Mouse (Mus musculus) CH12.LX (cell line): ENCODE data around the gene Klhl11. TPM values are rescaled to one million over a fixed set of nuclear protein-coding genes. Genes with fewer than 3 reads are reported as not detected.

ENCODE experiments used
- DNase-seq: peaks from one replicate; pipeline ENCODE4 v3.0.0-alpha.2; 2013; ENCODE audit errors: extremely low read depth
- H3K27ac ChIP-seq: 2 replicates; pipeline ENCODE4 v1.5.1; 2012; ENCODE audit warnings: low read depth, mild to moderate bottlenecking, control low read depth, moderate library complexity; ENCODE audit not compliant: insufficient read depth
- H3K27me3 ChIP-seq: replicated peaks from 2 replicates; pipeline ENCODE3; 2012; ENCODE audit warnings: inconsistent platforms
- H3K36me3 ChIP-seq, 2 experiments: replicated peaks in 1 of 2; 2 replicates each; pipeline versions ENCODE3 to v1.6.1; 2012; ENCODE audit warnings: inconsistent platforms in 1 of 2, low read length in 1 of 2, mild to moderate bottlenecking in 1 of 2, mixed read lengths in 1 of 2, moderate library complexity in 1 of 2; ENCODE audit not compliant: control insufficient read depth in 1 of 2, insufficient read depth in 1 of 2
- H3K4me1 ChIP-seq, 2 experiments: 2 replicates each; pipeline ENCODE4 v1.6.1; 2012; ENCODE audit warnings: inconsistent platforms in 1 of 2, moderate library complexity in 1 of 2; ENCODE audit not compliant: insufficient read depth in 2 of 2, control insufficient read depth in 1 of 2
- H3K4me2 ChIP-seq: 2 replicates; pipeline ENCODE4 v1.6.1; 2012; ENCODE audit warnings: low read depth, mild to moderate bottlenecking, control low read depth; ENCODE audit not compliant: poor library complexity, insufficient read depth, severe bottlenecking
- H3K4me3 ChIP-seq, 3 experiments: fragments of 150-350 bp in 1 of 3; sonication (generic) in 1 of 3; replicated peaks in 1 of 3; 2 replicates each; pipeline versions ENCODE3 to v1.5.1; 2011 to 2012; ENCODE audit warnings: low read depth in 2 of 3, low read length in 2 of 3, mild to moderate bottlenecking in 2 of 3, moderate library complexity in 2 of 3, control low read depth in 1 of 3, improper control_type of control experiment in 1 of 3, inconsistent platforms in 1 of 3, mixed read lengths in 1 of 3; ENCODE audit not compliant: poor library complexity in 1 of 3
- H3K79me2 ChIP-seq: replicated peaks from 2 replicates; pipeline ENCODE4 v1.6.1; 2012; ENCODE audit warnings: mild to moderate bottlenecking, moderate library complexity; ENCODE audit not compliant: control insufficient read depth, poor library complexity, insufficient read depth, severe bottlenecking; ENCODE audit errors: extremely low read depth
- H3K9ac ChIP-seq: 2 replicates; pipeline ENCODE4 v1.6.1; 2012; ENCODE audit warnings: low read depth, mild to moderate bottlenecking, control low read depth, moderate library complexity; ENCODE audit not compliant: insufficient read depth
- H3K9me3 ChIP-seq: replicated peaks from 2 replicates; pipeline ENCODE3; 2012; ENCODE audit warnings: low read length, inconsistent platforms, mixed read lengths
- CHD1 ChIP-seq: IDR thresholded peaks from 2 replicates; pipeline ENCODE4 v1.6.1; 2012; ENCODE audit warnings: low read depth, low read length, improper control_type of control experiment, inconsistent platforms
- CHD2 ChIP-seq: IDR thresholded peaks from 2 replicates; pipeline ENCODE4 v1.6.1; 2011; ENCODE audit warnings: low read length, improper control_type of control experiment
- CTCF ChIP-seq, 2 experiments: IDR thresholded peaks in 1 of 2; conservative IDR thresholded peaks in 1 of 2; 2 replicates each; pipeline ENCODE4 v1.5.1; 2011 to 2012; ENCODE audit warnings: low read depth in 2 of 2, low read length in 2 of 2, improper control_type of control experiment in 1 of 2, inconsistent platforms in 1 of 2, mild to moderate bottlenecking in 1 of 2, moderate library complexity in 1 of 2
- E2F4 ChIP-seq: IDR thresholded peaks from 2 replicates; pipeline ENCODE4 v1.6.1; 2011; ENCODE audit warnings: low read depth, low read length, improper control_type of control experiment; ENCODE audit not compliant: insufficient replicate concordance
- JUN ChIP-seq: IDR thresholded peaks from 2 replicates; pipeline ENCODE4 v1.6.1; 2011; ENCODE audit warnings: low read depth, mild to moderate bottlenecking, low read length, improper control_type of control experiment, moderate library complexity; ENCODE audit not compliant: insufficient read depth
- JUND ChIP-seq: conservative IDR thresholded peaks from 2 replicates; pipeline ENCODE4 v1.6.1; 2011; ENCODE audit warnings: low read depth, low read length, improper control_type of control experiment
- KAT2A ChIP-seq: IDR thresholded peaks from 2 replicates; pipeline ENCODE4 v1.6.1; 2012; ENCODE audit warnings: low read length, improper control_type of control experiment, inconsistent platforms; ENCODE audit not compliant: insufficient replicate concordance
- MAZ ChIP-seq: IDR thresholded peaks from 2 replicates; pipeline ENCODE4 v1.6.1; 2012; ENCODE audit warnings: low read depth, mild to moderate bottlenecking, inconsistent platforms, low read length, improper control_type of control experiment, moderate library complexity
- MEF2A ChIP-seq: IDR thresholded peaks from 2 replicates; pipeline ENCODE4 v1.6.1; 2014; ENCODE audit warnings: low read depth, mild to moderate bottlenecking, inconsistent platforms, low read length, improper control_type of control experiment, borderline replicate concordance
- NRF1 ChIP-seq: IDR thresholded peaks from 2 replicates; pipeline ENCODE4 v1.6.1; 2014; ENCODE audit warnings: low read depth, mild to moderate bottlenecking, inconsistent platforms, low read length, improper control_type of control experiment, moderate library complexity
- POLR2A ChIP-seq: IDR thresholded peaks from 2 replicates; pipeline ENCODE4 v1.6.1; 2011; ENCODE audit warnings: low read depth, mild to moderate bottlenecking, improper control_type of control experiment, low read length
- RAD21 ChIP-seq: IDR thresholded peaks from 2 replicates; pipeline ENCODE4 v1.6.1; 2011; ENCODE audit warnings: low read depth, mild to moderate bottlenecking, low read length, improper control_type of control experiment, moderate library complexity
- TBP ChIP-seq: conservative IDR thresholded peaks from 2 replicates; pipeline ENCODE4 v1.6.1; 2011; ENCODE audit warnings: low read depth, low read length, improper control_type of control experiment
- USF1 ChIP-seq: IDR thresholded peaks from 2 replicates; pipeline ENCODE4 v1.6.1; 2014; ENCODE audit warnings: low read depth, mild to moderate bottlenecking, inconsistent platforms, low read length, improper control_type of control experiment
- USF2 ChIP-seq: conservative IDR thresholded peaks from 2 replicates; pipeline ENCODE4 v1.6.1; 2011; ENCODE audit warnings: low read depth, low read length, improper control_type of control experiment
- ZMIZ1 ChIP-seq: IDR thresholded peaks from 2 replicates; pipeline ENCODE4 v1.6.1; 2012; ENCODE audit warnings: low read depth, mild to moderate bottlenecking, inconsistent platforms, low read length, improper control_type of control experiment
- ZNF384 ChIP-seq: IDR thresholded peaks from 2 replicates; pipeline ENCODE4 v1.6.1; 2012; ENCODE audit warnings: low read depth, low read length, improper control_type of control experiment, inconsistent platforms
- dilution Hi-C: fragments of 300-500 bp; cut with MboI; formaldehyde crosslinking; loops from 2 replicates; pipeline ENCODE4 v1.14.3; 2020; ENCODE audit warnings: low sequenced_read_pairs; ENCODE audit not compliant: extremely low pct_unique_long_range_greater_than_20kb, extremely low pct_ligation_motif_present
- in situ Hi-C: fragments of 300-500 bp; cut with MboI; formaldehyde crosslinking; loops from 3 replicates; pipeline ENCODE4 v1.14.3; 2019; ENCODE audit warnings: low sequenced_read_pairs, low pct_ligation_motif_present, low pct_unique_long_range_greater_than_20kb, mixed read lengths
- polyA plus RNA-seq: library from polyadenylated mRNA; unstranded; fragments of >175 nt; gene quantifications from 2 replicates; pipeline ENCODE4 v1.2.1, GENCODE M21; 2012; ENCODE audit warnings: low read depth; ENCODE audit not compliant: insufficient read length
- total RNA-seq, 2 experiments: library from RNA; depleted of rRNA; stranded (reverse); fragments of 300-350 nt in 1 of 2; fragments of >200 nt in 1 of 2; gene quantifications; 2 replicates each; pipeline ENCODE4 v1.2.3; 2012 to 2014

Klhl11 gene
- total and polyA plus RNA-seq, 3 experiments = 9.8 to 19.5 (median 12.8) TPM

DNA sequence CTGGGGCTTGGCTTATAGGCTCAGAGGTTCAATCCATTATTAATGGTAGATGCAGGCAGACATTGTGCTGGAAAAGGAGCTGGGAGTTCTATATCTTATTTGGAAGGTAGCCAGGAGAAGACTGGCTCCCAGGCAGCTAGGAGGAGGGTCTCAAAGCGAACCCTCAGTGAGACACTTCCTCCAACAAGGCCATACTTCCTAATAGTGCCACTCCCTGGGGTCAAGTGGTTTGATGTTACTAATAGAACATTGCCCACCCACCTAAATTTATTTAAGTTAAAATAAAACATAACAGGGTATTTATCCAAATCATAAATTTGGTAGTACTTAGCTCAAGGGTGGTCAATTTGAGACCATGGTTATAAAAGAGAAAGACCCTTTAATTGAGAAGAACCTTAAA is 6.7 kb downstream of the Klhl11 start:
- H3K4me3 ChIP-seq = no peak overlapping the region
- in situ Hi-C loops (no loop called here), dilution Hi-C loops (no loop called here)
- H3K27me3 ChIP-seq = no peaks in the 10 kb centered on the region
- no peaks in the 10 kb centered on the region for H3K9me3 ChIP-seq
- peaks cover 58% of the 10 kb centered on the region for H3K79me2 ChIP-seq
- no peak overlapping the region for H3K9ac ChIP-seq
- no peak overlapping the region for H3K27ac ChIP-seq
- TF ChIP-seq JUN (no peak), USF1 (no peak), CTCF (conservative IDR thresholded peaks at IDR 0.05 in 1 of 2, IDR thresholded peaks at IDR 0.05 in 1 of 2; ENCODE audit: low read depth in 2 of 2, low read length in 2 of 2) (no peak), E2F4 (no peak), POLR2A (no peak), CHD2 (no peak), TBP (no peak), JUND (no peak), MEF2A (no peak), ZMIZ1 (no peak), KAT2A (no peak), CHD1 (no peak), MAZ (no peak), USF2 (no peak)
- H3K36me3 ChIP-seq = peaks cover 24 to 73% of the 10 kb centered on the region in 2 experiments
- peaks cover under 1 to 30% of the 10 kb centered on the region in 2 experiments for H3K4me1 ChIP-seq
- DNase-seq = no peak
- no peak overlapping the region for H3K4me2 ChIP-seq

DNA sequence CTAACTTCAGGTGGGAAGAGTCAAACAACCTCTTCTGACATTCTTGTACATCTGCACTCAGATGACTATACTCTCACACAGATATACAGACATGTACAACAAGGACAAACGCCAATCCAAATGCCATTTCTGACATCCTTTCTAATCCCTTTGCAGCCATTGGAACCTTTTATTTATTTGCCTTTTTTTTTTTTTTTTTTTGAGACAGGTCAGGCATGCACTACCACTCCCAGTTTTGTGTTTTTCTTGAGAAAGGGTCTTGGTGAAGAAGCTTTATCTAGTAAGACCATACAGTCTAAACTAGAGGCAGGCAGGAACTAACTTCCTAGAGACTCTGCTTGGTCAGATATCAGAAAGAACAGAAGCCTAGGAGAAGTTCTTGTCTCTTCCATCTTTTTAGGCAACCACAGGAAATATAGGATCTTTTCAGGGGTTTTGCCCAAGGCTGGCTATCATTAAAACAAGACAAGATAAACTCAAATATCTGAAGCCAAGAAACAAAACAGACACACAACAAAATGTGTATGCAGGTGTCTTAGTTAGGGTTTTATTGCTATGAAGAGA is 7.2 kb downstream of the Klhl11 start:
- Histone ChIP-seq H3K4me1 (peaks cover 0 to 25% of the 10 kb centered on the region in 2 experiments; a peak in 2 of 4 replicates), H3K36me3 (peaks cover 24 to 75% of the 10 kb centered on the region in 2 experiments), H3K79me2 (peaks cover 56% of the 10 kb centered on the region), H3K4me3 (no peak overlapping the region), H3K4me2 (no peak overlapping the region), H3K9ac (no peak overlapping the region), H3K27ac (no peak overlapping the region), H3K27me3 (no peaks in the 10 kb centered on the region), H3K9me3 (no peaks in the 10 kb centered on the region)
- TF ChIP-seq KAT2A (no peak), JUN (no peak), CHD1 (no peak), MAZ (no peak), JUND (no peak), NRF1 (no peak), ZNF384 (no peak), RAD21 (no peak)
- no peak for DNase-seq
- in situ Hi-C loops (no loop called here), dilution Hi-C loops (no loop called here)
